Mouse (Mus musculus): ENCODE data around the gene Ascl2. TPM values are rescaled to one million over a fixed set of nuclear protein-coding genes. Genes with fewer than 3 reads are reported as not detected.

The Ascl2 gene
- polyA plus RNA-seq (2015; fragmentation: Illumina TruSeq; extraction: RNeasy Lipid Tissue Mini Kit (QIAGEN cat#74804); ENCODE audit: low read depth, low replicate concordance): 0.28 TPM

GRCm38 (mm10) chr7:142968809-142969511 lies at the start of gene Ascl2:
Gene Ascl2, minus strand, starts transcription at chr7:142969264.

GRCm38 (mm10) chr7:143004727-143005343 lies 35.8 kb upstream of the Ascl2 start, which contains the start of gene Tspan32:
Gene Tspan32, plus strand, starts transcription at chr7:143005046.

GRCm38 (mm10) chr7:142931028-142931427 lies 38.0 kb downstream of the Ascl2 start, which contains the start of gene Th:
Gene Th, minus strand, starts transcription at chr7:142931128.

Other genes with a start within 250 kb of the Ascl2 start
- gene Ins2, start 225.9 kb downstream of the Ascl2 start, polyA plus RNA-seq (2015; fragmentation: Illumina TruSeq; extraction: RNeasy Lipid Tissue Mini Kit (QIAGEN cat#74804); ENCODE audit: low read depth, low replicate concordance): not detected
- 9.7 TPM for gene Th, start 38.1 kb downstream of the Ascl2 start, polyA plus RNA-seq (2015; fragmentation: Illumina TruSeq; extraction: RNeasy Lipid Tissue Mini Kit (QIAGEN cat#74804); ENCODE audit: low read depth, low replicate concordance)
- gene Tspan32, start 35.8 kb upstream of the Ascl2 start, polyA plus RNA-seq (2015; fragmentation: Illumina TruSeq; extraction: RNeasy Lipid Tissue Mini Kit (QIAGEN cat#74804); ENCODE audit: low read depth, low replicate concordance): 0.48 TPM
- 477 TPM for gene Cd81, start 83.5 kb upstream of the Ascl2 start, polyA plus RNA-seq (2015; fragmentation: Illumina TruSeq; extraction: RNeasy Lipid Tissue Mini Kit (QIAGEN cat#74804); ENCODE audit: low read depth, low replicate concordance)
- 53.7 TPM for gene Tssc4, start 100.0 kb upstream of the Ascl2 start, polyA plus RNA-seq (2015; fragmentation: Illumina TruSeq; extraction: RNeasy Lipid Tissue Mini Kit (QIAGEN cat#74804); ENCODE audit: low read depth, low replicate concordance)
- gene Trpm5, start 125.4 kb upstream of the Ascl2 start, polyA plus RNA-seq (2015; fragmentation: Illumina TruSeq; extraction: RNeasy Lipid Tissue Mini Kit (QIAGEN cat#74804); ENCODE audit: low read depth, low replicate concordance): 0.12 TPM
- gene Kcnq1, start 137.1 kb upstream of the Ascl2 start, polyA plus RNA-seq (2015; fragmentation: Illumina TruSeq; extraction: RNeasy Lipid Tissue Mini Kit (QIAGEN cat#74804); ENCODE audit: low read depth, low replicate concordance): 0.42 TPM

Measured in brain, adult 10 weeks (tissue).